8 mouse cellular contexts compared by ENCODE assay signal in the genomic region with DNA sequence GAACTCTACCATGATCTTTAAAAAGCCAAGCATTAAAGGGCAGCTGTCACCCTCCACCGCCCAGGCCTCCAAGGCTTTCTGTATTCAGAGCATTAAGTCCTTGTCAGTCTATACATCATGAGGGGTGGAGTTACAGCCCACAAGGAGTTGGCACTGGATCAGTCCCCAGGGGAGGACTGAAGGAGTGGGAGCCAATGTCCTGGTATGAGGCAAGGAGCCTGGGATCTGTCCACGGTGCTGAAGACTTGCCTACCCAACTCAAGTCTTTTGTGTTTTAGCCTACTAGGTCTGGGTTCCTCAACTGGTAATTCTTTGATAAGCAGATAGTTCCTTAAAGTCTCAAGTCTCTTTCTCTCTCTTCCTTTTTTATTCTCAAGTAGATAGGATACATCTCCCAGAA.
DNase-seq lines count a peak whose midpoint lies in the region; ATAC-seq and TF ChIP-seq lines count a peak whose summit lies in the region.

No protein-coding gene starts in this region.

- no peaks in the 10 kb centered on the region for H3K79me2 ChIP-seq in myocyte (ENCODE audit: control insufficient read depth, insufficient read depth)

- no peak overlapping the region for H3K4me3 ChIP-seq in midbrain, embryonic 10.5 days
- no peak overlapping the region for H3K4me3 ChIP-seq in midbrain, embryonic 13.5 days (replicated peaks)
- H3K4me3 ChIP-seq in myocyte: no peak overlapping the region

- H3ac ChIP-seq in myocyte (ENCODE audit: control insufficient read depth, insufficient read length): no peak overlapping the region

- no peaks in the 10 kb centered on the region for H3K9me3 ChIP-seq in midbrain, embryonic 10.5 days (replicated peaks)
- H3K9me3 ChIP-seq in midbrain, embryonic 13.5 days: no peaks in the 10 kb centered on the region

- TF ChIP-seq POLR2A in myocyte (IDR thresholded peaks at IDR 0.05; ENCODE audit: insufficient read length, low read depth): no peak

- 17% methylated on average over 2 of the region's 2 CpGs for WGBS in midbrain, embryonic 10.5 days
- 17% methylated on average over 2 of the region's 2 CpGs for WGBS in midbrain, embryonic 13.5 days

- no peak overlapping the region for H3K9ac ChIP-seq in midbrain, embryonic 13.5 days (replicated peaks)

- no peak overlapping the region for H3K27ac ChIP-seq in midbrain, embryonic 10.5 days (replicated peaks)
- no peak overlapping the region for H3K27ac ChIP-seq in midbrain, embryonic 13.5 days

- H3K36me3 ChIP-seq in midbrain, embryonic 10.5 days: no peaks in the 10 kb centered on the region
- no peaks in the 10 kb centered on the region for H3K36me3 ChIP-seq in midbrain, embryonic 13.5 days
- H3K36me3 ChIP-seq in myocyte (ENCODE audit: control insufficient read depth, insufficient read depth): no peaks in the 10 kb centered on the region

- DNase-seq in midbrain, embryonic 10.5 days (ENCODE audit: low spot score): peak; percentile 47
- DNase-seq in adipocyte (ENCODE audit: low spot score): peak; percentile 69
- peak; percentile 14 to 41 for DNase-seq in kidney, adult 8-10 months
- no peak for DNase-seq in T-cell, adult 2 months (ENCODE audit: low spot score)
- no peak for DNase-seq in layer of hippocampus, adult 9-11 months

- H3K27me3 ChIP-seq in midbrain, embryonic 10.5 days (ENCODE audit: low read depth, poor library complexity, severe bottlenecking): peaks cover 55% of the 10 kb centered on the region
- peaks cover 21% of the 10 kb centered on the region for H3K27me3 ChIP-seq in midbrain, embryonic 13.5 days
- H3K27me3 ChIP-seq in myocyte (ENCODE audit: control insufficient read depth, insufficient read depth, insufficient read length): peaks cover 4% of the 10 kb centered on the region

- H3K4me2 ChIP-seq in midbrain, embryonic 13.5 days (replicated peaks): no peak overlapping the region
- H3K4me2 ChIP-seq in myocyte (ENCODE audit: low read depth): no peak overlapping the region

- ATAC-seq in midbrain, embryonic 13.5 days: no peak
- ATAC-seq in frontal cortex, adult (ENCODE audit: low TSS enrichment): no peak

- peaks cover 46% of the 10 kb centered on the region for H3K4me1 ChIP-seq in midbrain, embryonic 10.5 days
- H3K4me1 ChIP-seq in midbrain, embryonic 13.5 days (replicated peaks): peaks cover 47% of the 10 kb centered on the region

TF ChIP-seq in myocyte, 11 proteins besides CTCF, POLR2A, EP300 and RAD21:
- TF ChIP-seq E2F4 (IDR thresholded peaks at IDR 0.05; ENCODE audit: insufficient read depth): no peak
- no peak for TF ChIP-seq USF1 (IDR thresholded peaks at IDR 0.05; ENCODE audit: low read depth)
- TF ChIP-seq REST (IDR thresholded peaks at IDR 0.05; ENCODE audit: insufficient read depth, insufficient read length): peak; percentile 83
- TF ChIP-seq TCF12 (IDR thresholded peaks at IDR 0.05; ENCODE audit: insufficient read depth, poor library complexity, severe bottlenecking): no peak

Comparison
In these comparisons a context has a peak if more than half of its experiments do, and no peak if none do; other contexts are left out.
1. DNase-seq: peak in midbrain, embryonic 10.5 days (single experiment), adipocyte (single experiment) and kidney, adult 8-10 months (2 of 2); none in T-cell, adult 2 months (single experiment) and layer of hippocampus, adult 9-11 months (single experiment).